Mouse (Mus musculus) skeletal muscle tissue, postnatal 0 days (tissue): Measurements from ENCODE around the gene Gnai3. TPM values are rescaled to one million over a fixed set of nuclear protein-coding genes. Genes with fewer than 3 reads are reported as not detected.

Experiments
- polyA plus RNA-seq: library from polyadenylated mRNA; unstranded; fragments of >200 nt; fragmentation: Nextera tagmentation; extraction: Ambion mirVana; gene quantifications from 2 replicates; pipeline ENCODE4 v1.2.1, GENCODE M21; 2015

Gnai3 gene
- 49.0 and 55.8 TPM in 2 replicates for polyA plus RNA-seq

DNA sequence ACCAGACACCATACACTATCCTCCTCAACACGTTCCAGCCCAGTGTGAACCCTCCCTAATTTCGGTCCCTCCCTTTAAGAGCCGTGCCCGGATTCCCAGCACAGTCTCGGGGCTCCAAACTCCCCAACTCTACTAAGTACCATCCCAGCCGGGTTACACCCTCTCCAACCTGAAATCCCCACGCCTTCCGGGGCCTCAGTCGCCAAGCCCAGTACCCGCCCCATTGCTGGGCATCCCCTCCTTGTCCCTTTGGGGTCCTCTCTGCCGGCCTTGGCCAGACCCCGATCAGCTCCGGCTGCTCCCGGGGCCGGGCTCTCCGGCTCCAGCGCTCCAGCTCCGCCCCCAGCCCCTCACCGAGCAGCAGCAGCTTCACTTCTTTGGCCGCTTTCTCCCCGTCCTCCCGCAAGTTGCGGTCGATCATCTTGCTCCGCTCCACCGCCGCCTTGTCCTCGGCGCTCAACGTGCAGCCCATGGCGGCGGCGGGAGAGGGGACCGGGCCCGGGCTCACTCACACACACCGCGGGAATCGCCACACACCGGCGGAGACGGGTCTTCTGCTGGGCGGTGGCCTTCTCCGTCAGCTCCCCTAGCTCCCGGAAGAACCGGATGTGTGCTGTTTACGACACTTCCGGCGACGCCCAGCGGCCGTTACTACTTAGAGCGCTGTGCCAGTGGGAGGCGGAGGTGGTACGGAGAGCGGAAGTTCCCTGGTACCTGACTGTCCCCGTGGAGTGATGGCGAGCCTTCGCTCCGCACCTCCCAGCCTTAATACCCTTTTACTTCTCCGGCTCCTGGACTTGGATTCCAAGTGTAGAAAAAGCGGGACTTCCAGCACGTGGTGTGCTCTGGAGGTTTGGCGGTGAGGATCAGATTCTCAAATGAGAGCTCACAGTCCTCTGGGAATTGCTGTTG lies at the start of gene Gnai3:
Gene Gnai3 (minus strand): TSS at position 613 of the 912 bp plus-strand sequence.

DNA sequence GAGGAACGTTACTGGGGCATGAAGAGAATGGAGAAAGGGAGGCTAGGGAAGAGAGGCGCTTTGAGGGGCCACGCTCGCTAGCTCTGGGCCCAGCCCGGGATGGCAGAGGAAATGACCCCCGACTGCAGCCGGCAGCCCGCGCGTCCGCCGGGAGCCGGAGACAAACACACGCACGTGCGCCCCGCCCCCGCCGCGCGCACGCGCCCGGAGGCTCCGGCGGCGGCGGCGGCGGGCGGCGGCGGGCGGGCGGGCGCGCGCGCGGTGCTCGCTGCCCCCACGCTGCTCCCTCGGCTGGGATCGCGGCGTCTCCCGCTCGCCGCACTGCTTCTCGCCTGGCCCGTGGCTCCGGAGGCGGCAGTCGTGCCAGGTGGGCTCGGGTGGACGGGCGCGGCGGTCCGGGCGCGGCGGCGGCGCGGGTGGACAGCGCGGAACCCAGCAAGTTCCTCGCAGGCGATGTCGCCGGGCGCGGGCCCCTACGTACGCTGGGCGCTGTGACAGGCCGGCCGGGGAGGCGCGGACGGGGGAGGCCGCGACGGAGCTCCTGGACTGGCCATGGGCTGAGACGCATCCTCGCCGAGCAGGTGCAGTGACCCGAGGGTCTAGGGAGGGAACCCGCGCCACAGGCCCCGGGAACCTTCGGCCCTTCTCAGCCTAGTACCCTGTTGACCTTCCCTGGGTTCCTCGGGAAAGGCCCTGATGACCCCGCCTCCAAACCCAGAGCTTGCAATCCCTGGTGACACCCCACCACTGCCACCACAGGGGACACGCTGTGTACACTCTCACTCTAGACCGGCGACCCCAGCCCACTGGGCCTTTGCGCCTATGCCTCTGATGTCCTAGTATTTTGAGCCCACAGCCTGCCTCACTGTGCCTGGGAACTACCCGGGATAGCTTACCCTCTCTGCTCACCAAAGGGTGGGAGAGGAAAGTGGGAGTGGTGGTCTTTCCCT lies 40.4 kb upstream of the Gnai3 start, which contains the start of gene Amigo1:
Gene Amigo1 (plus strand): TSS at position 238 of the 950 bp plus-strand sequence.

DNA sequence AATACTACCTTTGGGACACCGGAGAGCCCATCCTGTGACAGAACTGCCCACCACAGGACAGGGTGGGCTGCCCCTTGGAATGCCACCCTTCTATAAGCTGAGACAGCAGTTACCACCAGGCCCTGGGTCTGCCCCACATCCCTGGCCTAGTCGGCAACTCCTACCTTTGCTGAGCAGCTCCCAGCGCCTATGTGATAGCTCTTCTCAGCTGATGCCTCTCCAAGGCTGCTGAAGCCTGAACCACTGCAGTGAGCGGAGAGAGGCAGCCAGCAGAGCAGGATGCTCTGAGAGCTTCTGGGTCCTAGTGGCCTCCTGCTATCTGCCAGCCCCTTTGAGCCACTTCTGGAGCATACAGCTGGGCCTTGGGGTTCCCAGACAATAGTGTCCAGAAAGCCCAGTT lies 8.7 kb upstream of the Gnai3 start, which contains the start of gene Gpr61:
Gene Gpr61 (minus strand): TSS at position 227 of the 400 bp plus-strand sequence.

DNA sequence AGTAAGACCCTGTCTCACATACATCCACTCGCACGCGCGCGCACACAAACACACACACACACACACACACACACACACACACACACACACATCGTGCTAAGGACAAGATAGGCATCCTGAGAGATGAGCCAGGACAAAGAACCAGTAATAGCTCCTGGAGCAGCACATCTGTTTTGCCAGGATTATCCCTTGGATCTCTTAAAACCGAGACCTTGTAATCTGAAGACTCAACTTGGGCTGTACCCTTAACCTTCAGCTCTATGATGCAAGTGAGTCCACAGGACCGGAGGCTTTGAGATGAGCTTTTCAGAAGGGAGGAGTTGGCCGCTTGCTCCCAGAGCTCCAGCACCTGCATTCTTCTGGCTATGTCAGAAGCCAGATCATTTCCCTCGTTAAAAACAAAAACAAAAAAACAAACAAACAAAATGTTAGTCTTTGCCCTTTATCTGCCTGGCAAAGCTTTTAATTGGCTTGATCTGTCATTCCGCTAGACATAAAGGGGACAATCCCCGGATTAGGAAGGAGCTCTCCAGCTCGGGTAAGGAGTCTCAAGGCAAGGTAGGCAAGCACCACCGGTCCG lies 53.3 kb downstream of the Gnai3 start, which contains the start of gene Gnat2:
Gene Gnat2 (plus strand): TSS at position 254 of the 580 bp plus-strand sequence.

DNA sequence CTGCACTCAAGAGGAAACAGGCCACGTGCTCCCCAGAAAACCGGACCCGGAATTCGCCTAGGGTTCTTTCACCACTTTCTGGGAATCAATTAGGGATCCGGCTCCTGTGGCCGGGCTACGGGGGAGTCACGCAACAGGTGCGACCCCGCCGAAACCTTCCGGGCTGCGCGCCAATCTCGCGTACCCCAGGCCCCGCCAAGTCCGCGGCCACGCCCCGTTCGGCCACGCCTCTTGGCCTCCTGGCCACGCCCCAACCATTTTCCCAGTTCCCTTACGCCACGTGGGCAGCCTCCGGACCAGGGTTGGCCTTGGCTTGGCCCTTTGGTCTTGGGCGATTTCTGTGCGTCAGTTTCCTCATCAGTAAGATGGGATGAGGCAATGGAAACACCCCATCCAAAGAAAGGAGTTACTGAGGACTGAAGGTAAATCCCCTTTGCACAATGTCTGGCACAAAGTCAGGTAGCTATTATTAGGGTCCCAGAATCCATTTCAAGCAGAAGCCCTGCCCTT lies 59.4 kb downstream of the Gnai3 start, which contains the start of gene Ampd2:
Gene Ampd2 (minus strand): TSS at position 182 of the 510 bp plus-strand sequence.

Other genes starting within 250 kb of the Gnai3 start
- gene Gstm7, start 214.3 kb downstream of the Gnai3 start, polyA plus RNA-seq, result 6.6 and 6.8 TPM in 2 replicates
- gene Gstm6, start 202.4 kb downstream of the Gnai3 start, polyA plus RNA-seq, result 2.7 and 3.5 TPM in 2 replicates
- gene Gstm3, start 176.9 kb downstream of the Gnai3 start, polyA plus RNA-seq, result not detected in 2 replicates
- 47.5 and 65.3 TPM in 2 replicates for gene Gstm2, start 159.7 kb downstream of the Gnai3 start, polyA plus RNA-seq
- 115 and 116 TPM in 2 replicates for gene Gstm1, start 128.2 kb downstream of the Gnai3 start, polyA plus RNA-seq
- gene Gstm4, start 101.3 kb downstream of the Gnai3 start, polyA plus RNA-seq, result 10.6 and 12.4 TPM in 2 replicates
- gene Ampd2, start 59.5 kb downstream of the Gnai3 start, polyA plus RNA-seq, result 10.6 and 13.3 TPM in 2 replicates
- 0.22 and 0.27 TPM in 2 replicates for gene Gnat2, start 53.4 kb downstream of the Gnai3 start, polyA plus RNA-seq
- gene Gpr61, start 8.7 kb upstream of the Gnai3 start, polyA plus RNA-seq, result 0.11 and 0.12 TPM in 2 replicates
- 16.6 and 16.9 TPM in 2 replicates for gene Amigo1, start 40.2 kb upstream of the Gnai3 start, polyA plus RNA-seq
- gene Cyb561d1, start 55.1 kb upstream of the Gnai3 start, polyA plus RNA-seq, result 1.8 and 2.1 TPM in 2 replicates
- 5.7 and 6.8 TPM in 2 replicates for gene Atxn7l2, start 64.8 kb upstream of the Gnai3 start, polyA plus RNA-seq
- 204 and 213 TPM in 2 replicates for gene Sypl2, start 80.5 kb upstream of the Gnai3 start, polyA plus RNA-seq
- 248 and 270 TPM in 2 replicates for gene Psma5, start 110.8 kb upstream of the Gnai3 start, polyA plus RNA-seq
- 10.5 and 11.2 TPM in 2 replicates for gene Sort1, start 137.9 kb upstream of the Gnai3 start, polyA plus RNA-seq
- 0.29 and 0.33 TPM in 2 replicates for gene Mybphl, start 218.8 kb upstream of the Gnai3 start, polyA plus RNA-seq
- 6.3 and 6.4 TPM in 2 replicates for gene Psrc1, start 237.7 kb upstream of the Gnai3 start, polyA plus RNA-seq